Mouse (Mus musculus): ENCODE data around the gene Zfp580. TPM values are rescaled to one million over a fixed set of nuclear protein-coding genes. Genes with fewer than 3 reads are reported as not detected.

Gene Zfp580
- total RNA-seq, 2 experiments from 2014 or later = 30.5 to 32.5 TPM

- Histone ChIP-seq H3K27ac (no peak overlapping the region), H3K4me3 (no peak overlapping the region)
- intact Hi-C loops (cut with DNase I) = loop anchor here (2.0 kb wide), 1 partner anchor 16 kb away; the partner anchor contains the start of genes Ccdc106 and Zfp865
- no peak for TF ChIP-seq CTCF (IDR thresholded peaks at IDR 0.05)
- DNase-seq (ENCODE audit: extremely low spot score in 1 of 2, low spot score in 2 of 2) = no peak
Measured at GRCm38 (mm10) chr7:5037026-5037425, 14.3 kb upstream of the Zfp580 start.

GRCm38 (mm10) chr7:5037467-5037866, 13.9 kb upstream of the Zfp580 start:
- intact Hi-C loops (cut with DNase I) = loop anchor here (2.0 kb wide), 1 partner anchor 17 kb away; the partner anchor contains the start of genes Ccdc106 and Zfp865
- no peak for TF ChIP-seq CTCF (IDR thresholded peaks at IDR 0.05)
- DNase-seq (ENCODE audit: extremely low spot score in 1 of 2, low spot score in 2 of 2) = no peak
- H3K4me3 ChIP-seq = peak overlapping the region; percentile 70; the same call in 1 of the 2 replicates
- peak overlapping the region; percentile 97 for H3K27ac ChIP-seq

- peak; percentile 90 to 93 for DNase-seq (ENCODE audit: extremely low spot score in 1 of 2, low spot score in 2 of 2)
- TF ChIP-seq CTCF (IDR thresholded peaks at IDR 0.05) = no peak; the same call in 1 of the 2 replicates
- peak within 1 kb of the TSS; percentile 70 for H3K4me3 ChIP-seq
- intact Hi-C loops (cut with DNase I) = loop anchor here (2.0 kb wide), 1 partner anchor 23 kb away; the partner anchor contains the start of genes Fiz1, Gm44973 and Zfp524
- peak within 1 kb of the TSS; percentile 97 for H3K27ac ChIP-seq
Measured at GRCm38 (mm10) chr7:5038109-5038732, 13.1 kb upstream of the Zfp580 start, which contains the start of gene Zfp784. TSS of gene Zfp784 (minus strand) at chr7:5038446.

- TF ChIP-seq CTCF (IDR thresholded peaks at IDR 0.05) = no peak
- H3K4me3 ChIP-seq = peak overlapping the region; percentile 70
- no peak for DNase-seq (ENCODE audit: extremely low spot score in 1 of 2, low spot score in 2 of 2)
- intact Hi-C loops (cut with DNase I) = loop anchor here (2.0 kb wide), 1 partner anchor 24 kb away; the partner anchor contains the start of genes Fiz1, Gm44973 and Zfp524
- peak overlapping the region; percentile 97; the same call in 1 of the 2 replicates for H3K27ac ChIP-seq
Measured at GRCm38 (mm10) chr7:5038940-5039339, 12.4 kb upstream of the Zfp580 start.

- no peak overlapping the region for H3K27ac ChIP-seq
- no peak for DNase-seq (ENCODE audit: extremely low spot score in 1 of 2, low spot score in 2 of 2)
- intact Hi-C loops (cut with DNase I) = no loop called here
- no peak for TF ChIP-seq CTCF (IDR thresholded peaks at IDR 0.05)
- H3K4me3 ChIP-seq = no peak overlapping the region
Measured at GRCm38 (mm10) chr7:5044981-5045380, 6.4 kb upstream of the Zfp580 start.

- TF ChIP-seq CTCF (IDR thresholded peaks at IDR 0.05) = peak; percentile 25; the same call in 1 of the 2 replicates
- DNase-seq (ENCODE audit: extremely low spot score in 1 of 2, low spot score in 2 of 2) = no peak
- H3K4me3 ChIP-seq = no peak overlapping the region
- intact Hi-C loops (cut with DNase I) = loop anchor here (2.0 kb wide), 1 partner anchor 103 kb away; no protein-coding TSS in a partner anchor
- H3K27ac ChIP-seq = no peak overlapping the region
Measured at GRCm38 (mm10) chr7:5046112-5046511, 5.2 kb upstream of the Zfp580 start.

GRCm38 (mm10) chr7:5047313-5047712, 4.0 kb upstream of the Zfp580 start:
- no peak overlapping the region for H3K4me3 ChIP-seq
- intact Hi-C loops (cut with DNase I) = loop anchor here (2.0 kb wide), 1 partner anchor 105 kb away; no protein-coding TSS in a partner anchor
- no peak for DNase-seq (ENCODE audit: extremely low spot score in 1 of 2, low spot score in 2 of 2)
- peak; percentile 52 for TF ChIP-seq CTCF (IDR thresholded peaks at IDR 0.05)
- no peak overlapping the region for H3K27ac ChIP-seq

- no peak for TF ChIP-seq CTCF (IDR thresholded peaks at IDR 0.05)
- Histone ChIP-seq H3K4me3 (peak overlapping the region; percentile 67), H3K27ac (peak overlapping the region; percentile 95)
- no peak for DNase-seq (ENCODE audit: extremely low spot score in 1 of 2, low spot score in 2 of 2)
- intact Hi-C loops (cut with DNase I) = loop anchor here (10.0 kb wide), 2 partner anchors 208 to 498 kb away; partner anchors contain the start of gene Shisa7
Measured at GRCm38 (mm10) chr7:5052438-5052837, 1.1 kb downstream of the Zfp580 start.

- peak in 1 of 2 experiments; percentile 32 for DNase-seq (ENCODE audit: extremely low spot score in 1 of 2, low spot score in 2 of 2)
- intact Hi-C loops (cut with DNase I) = loop anchor here (10.0 kb wide), 2 partner anchors 208 to 498 kb away; partner anchors contain the start of gene Shisa7
- peak overlapping the region; percentile 67 for H3K4me3 ChIP-seq
- TF ChIP-seq CTCF (IDR thresholded peaks at IDR 0.05) = no peak
- H3K27ac ChIP-seq = peak overlapping the region; percentile 95
Measured at GRCm38 (mm10) chr7:5052931-5053343, 1.6 kb downstream of the Zfp580 start.

GRCm38 (mm10) chr7:5053456-5054179, 2.3 kb downstream of the Zfp580 start:
- peak overlapping the region; percentile 67 for H3K4me3 ChIP-seq
- intact Hi-C loops (cut with DNase I) = loop anchor here (10.0 kb wide), 2 partner anchors 209 to 499 kb away; partner anchors contain the start of gene Shisa7
- TF ChIP-seq CTCF (IDR thresholded peaks at IDR 0.05) = no peak
- DNase-seq (ENCODE audit: extremely low spot score in 1 of 2, low spot score in 2 of 2) = peak; percentile 54 to 62
- H3K27ac ChIP-seq = peak overlapping the region; percentile 20; the same call in 1 of the 2 replicates

- Histone ChIP-seq H3K27ac (peak overlapping the region; percentile 97), H3K4me3 (peak overlapping the region; percentile 67)
- DNase-seq (ENCODE audit: extremely low spot score in 1 of 2, low spot score in 2 of 2) = peak; percentile 67 to 73
- TF ChIP-seq CTCF (IDR thresholded peaks at IDR 0.05) = no peak
- intact Hi-C loops (cut with DNase I) = loop anchor here (10.0 kb wide), 2 partner anchors 212 to 502 kb away; partner anchors contain the start of gene Shisa7
Measured at GRCm38 (mm10) chr7:5056651-5057263, 5.4 kb downstream of the Zfp580 start.
